Mouse (Mus musculus) inflammation-experienced regulatory T-cells, adult 6 months (primary cell): Measurements from ENCODE around the gene Klhdc8b. TPM values are rescaled to one million over a fixed set of nuclear protein-coding genes. Genes with fewer than 3 reads are reported as not detected.

Experiments
- ATAC-seq: one replicate; pipeline ENCODE4 v1.8.0; 2017
- polyA plus RNA-seq, 3 experiments: library from polyadenylated mRNA; unstranded; fragments of 100-300 nt; shearing (Covaris generic); gene quantifications; one replicate each; pipeline ENCODE4 v1.2.1; 2017

The Klhdc8b gene
- polyA plus RNA-seq, 3 experiments from 2014 or later = 0.94 to 1.9 (median 1.6) TPM

DNA sequence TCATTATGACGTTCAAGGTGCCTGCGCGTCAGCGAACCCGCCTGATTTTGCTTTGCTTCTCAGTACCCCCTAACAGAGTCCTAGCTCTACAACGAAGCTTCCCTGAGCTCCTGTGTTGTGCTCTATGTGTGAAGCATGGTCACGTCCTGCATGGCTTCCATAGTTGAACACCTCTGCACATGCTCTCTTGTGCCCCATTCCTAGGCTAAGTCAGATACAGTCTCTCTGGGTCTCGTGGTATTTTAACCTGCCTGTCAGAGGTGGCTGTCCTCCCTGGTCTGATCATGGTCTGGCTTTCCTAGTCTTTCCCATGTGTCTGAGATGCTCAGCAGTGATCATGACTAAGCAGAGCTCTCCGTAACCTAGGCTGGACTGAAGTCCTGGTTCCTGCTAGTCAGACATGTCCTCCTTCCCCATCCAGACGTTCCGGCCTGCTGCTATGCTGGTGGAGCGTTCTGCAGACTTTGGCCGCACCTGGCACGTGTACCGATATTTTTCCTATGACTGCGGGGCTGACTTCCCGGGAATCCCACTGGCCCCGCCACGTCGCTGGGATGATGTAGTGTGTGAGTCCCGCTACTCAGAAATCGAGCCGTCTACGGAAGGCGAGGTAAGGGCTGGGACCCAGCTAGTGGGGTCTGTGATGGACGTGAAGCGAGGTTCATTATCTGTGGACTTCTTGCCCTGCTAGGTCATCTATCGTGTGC, 19.6 kb upstream of the Klhdc8b start:
- ATAC-seq = no peak

GRCm38 (mm10) chr9:108479721-108480351, 18.5 kb upstream of the Klhdc8b start, which contains the start of gene Lamb2:
TSS of gene Lamb2 (plus strand) at chr9:108479736.
- no peak for ATAC-seq

- no peak for ATAC-seq
These were observed 17.9 kb upstream of the Klhdc8b start for GRCm38 (mm10) chr9:108479241-108479640.

DNA sequence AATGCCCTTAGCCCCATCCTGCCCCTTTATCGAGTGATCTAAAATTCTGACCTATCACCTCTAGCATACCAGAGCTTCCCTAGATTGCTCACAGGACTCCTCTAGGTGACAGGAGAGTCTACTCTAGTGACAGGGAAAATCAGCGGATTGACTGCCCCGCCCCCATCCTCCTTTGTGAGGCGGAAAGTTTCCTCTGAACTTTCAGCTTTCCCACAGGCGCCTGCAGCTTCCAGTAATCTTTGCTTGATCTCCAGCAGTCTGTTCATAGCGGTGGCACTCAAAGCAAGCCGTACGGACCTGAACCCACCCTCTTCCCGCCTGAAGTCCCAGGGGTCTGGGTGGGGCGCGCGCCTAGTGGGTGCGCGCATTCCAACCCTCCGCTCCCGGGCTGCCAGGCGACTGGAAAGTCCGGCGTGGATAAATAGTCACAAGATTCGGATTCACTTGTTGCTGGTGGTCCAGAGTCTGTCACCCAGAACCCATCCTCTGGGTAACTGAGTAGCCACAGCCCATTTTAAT, 17.3 kb upstream of the Klhdc8b start:
- no peak for ATAC-seq

DNA sequence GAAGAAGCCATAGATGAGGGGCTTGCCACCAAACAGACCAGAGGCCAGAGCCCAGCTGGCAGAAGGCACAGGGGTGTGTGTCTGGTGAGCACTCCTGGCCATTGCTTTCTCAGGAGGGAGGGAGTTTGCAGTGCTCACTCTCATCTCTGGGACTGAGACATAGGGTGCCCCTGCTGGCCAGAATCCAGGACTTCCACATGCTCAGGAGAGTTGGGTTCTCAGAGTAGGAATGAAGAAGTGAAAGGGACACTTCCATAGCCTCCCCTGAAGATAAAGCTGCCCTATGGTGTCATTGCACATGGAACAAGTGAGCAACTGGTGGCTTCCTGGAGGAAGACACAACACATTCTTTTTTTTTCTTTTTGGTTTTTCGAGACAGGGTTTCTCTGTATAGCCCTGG, 13.1 kb upstream of the Klhdc8b start:
- ATAC-seq = no peak

DNA sequence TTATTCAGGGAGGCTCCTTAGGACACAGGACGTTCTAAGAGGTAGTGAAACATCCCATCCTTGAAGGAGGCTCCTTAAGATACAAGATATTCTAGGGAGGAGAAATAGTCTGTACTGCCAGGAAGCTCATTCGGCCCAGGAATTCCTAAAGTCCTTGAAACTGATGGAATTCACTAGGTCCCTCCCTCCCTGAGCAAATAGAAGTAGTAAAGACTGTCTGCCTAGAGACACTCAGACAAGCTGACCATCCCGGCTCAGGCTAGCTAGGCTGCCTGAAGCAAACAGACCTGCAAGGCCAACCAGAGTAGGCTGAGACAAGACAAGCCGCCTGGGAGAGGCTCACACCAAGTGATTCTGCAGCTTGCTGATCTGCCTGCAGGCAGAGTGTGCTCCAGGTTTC, 8.5 kb upstream of the Klhdc8b start:
- ATAC-seq = no peak

DNA sequence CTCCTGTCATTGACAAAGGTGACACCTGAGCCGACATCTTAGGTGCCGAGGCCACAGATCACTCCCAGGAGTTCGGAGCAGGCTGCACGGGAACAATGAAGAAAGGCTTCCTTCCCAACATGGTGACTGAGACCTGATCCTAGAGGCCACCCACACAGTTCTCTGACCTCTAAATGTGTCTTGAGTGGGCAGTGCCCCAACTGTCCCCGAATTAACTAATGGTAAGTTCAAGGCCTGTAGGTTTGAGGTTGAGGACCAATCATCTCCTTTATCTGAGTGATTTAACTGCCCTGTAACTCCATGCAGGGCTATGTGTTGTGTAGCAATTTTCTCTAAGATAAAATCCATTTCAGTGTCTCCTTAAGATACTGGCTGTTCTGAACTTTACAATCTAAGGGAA, 8.0 kb upstream of the Klhdc8b start:
- no peak for ATAC-seq

DNA sequence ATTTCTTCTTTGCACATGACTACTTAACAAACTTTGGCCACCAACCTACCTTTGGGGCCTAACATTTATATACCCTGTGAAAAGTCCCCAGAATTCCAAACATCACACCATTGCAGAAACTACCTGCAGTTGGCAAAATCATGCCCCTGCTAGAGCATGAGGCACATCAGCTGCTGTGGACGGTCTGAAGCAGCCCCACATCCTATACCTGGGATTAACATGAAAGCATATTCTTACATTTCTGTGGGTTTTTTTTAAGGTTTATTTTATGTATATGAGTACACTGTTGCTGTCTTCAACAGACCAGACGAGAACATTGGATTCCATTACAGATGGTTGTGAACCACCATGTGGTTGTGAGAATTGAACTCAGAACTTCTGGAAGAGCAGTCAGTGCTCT, 4.8 kb upstream of the Klhdc8b start:
- ATAC-seq = no peak

GRCm38 (mm10) chr9:108463713-108464112, 2.3 kb upstream of the Klhdc8b start:
- no peak for ATAC-seq

- no peak for ATAC-seq
These were observed 811 bp upstream of the Klhdc8b start for GRCm38 (mm10) chr9:108462192-108462591.

DNA sequence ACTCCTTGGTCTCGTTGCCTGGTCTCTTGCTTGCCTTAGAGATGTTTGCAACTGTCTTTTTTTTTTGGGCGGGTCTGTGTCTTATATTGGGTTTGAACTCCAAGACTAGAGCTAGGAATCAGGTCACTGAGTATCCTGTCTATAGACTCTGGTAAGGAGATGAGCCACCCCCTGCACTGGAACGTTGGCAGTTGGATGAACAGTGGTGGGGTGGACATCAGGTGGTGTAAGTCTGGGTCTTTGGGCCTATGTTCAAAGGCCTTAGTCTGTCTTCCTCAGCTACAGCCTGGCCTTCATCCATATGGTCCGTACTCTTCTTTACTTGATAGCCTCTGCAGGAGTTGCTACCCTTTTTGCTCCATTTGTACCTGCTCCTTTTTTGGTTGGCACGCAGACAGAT, 294 bp upstream of the Klhdc8b start:
- no peak for ATAC-seq

- ATAC-seq = peak; percentile 89
These were observed 832 bp downstream of the Klhdc8b start, which contains the start of gene Ccdc71 for GRCm38 (mm10) chr9:108460319-108461178. TSS of gene Ccdc71 (plus strand) at chr9:108460527.

GRCm38 (mm10) chr9:108459939-108460318, 1.5 kb downstream of the Klhdc8b start:
- peak; percentile 54 for ATAC-seq

DNA sequence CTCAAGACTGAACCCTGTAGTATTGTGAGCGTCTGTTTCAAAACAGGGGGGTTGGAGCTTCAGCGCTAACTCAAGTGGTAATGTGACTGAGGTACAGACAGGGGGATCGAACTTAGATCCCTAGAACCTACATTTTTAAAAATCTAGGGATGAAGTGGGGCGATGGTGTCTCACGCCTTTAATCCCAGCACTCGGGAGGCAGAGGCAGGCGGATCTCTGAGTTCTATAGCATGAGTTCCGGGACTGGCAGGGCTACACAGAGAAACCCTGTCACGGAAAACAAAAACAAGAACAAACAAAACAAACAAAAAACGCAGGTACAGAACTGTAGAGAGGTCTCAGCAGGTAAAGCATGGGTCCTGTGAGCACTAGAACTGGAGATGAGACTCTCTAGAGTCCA, 4.4 kb downstream of the Klhdc8b start:
- ATAC-seq = no peak

DNA sequence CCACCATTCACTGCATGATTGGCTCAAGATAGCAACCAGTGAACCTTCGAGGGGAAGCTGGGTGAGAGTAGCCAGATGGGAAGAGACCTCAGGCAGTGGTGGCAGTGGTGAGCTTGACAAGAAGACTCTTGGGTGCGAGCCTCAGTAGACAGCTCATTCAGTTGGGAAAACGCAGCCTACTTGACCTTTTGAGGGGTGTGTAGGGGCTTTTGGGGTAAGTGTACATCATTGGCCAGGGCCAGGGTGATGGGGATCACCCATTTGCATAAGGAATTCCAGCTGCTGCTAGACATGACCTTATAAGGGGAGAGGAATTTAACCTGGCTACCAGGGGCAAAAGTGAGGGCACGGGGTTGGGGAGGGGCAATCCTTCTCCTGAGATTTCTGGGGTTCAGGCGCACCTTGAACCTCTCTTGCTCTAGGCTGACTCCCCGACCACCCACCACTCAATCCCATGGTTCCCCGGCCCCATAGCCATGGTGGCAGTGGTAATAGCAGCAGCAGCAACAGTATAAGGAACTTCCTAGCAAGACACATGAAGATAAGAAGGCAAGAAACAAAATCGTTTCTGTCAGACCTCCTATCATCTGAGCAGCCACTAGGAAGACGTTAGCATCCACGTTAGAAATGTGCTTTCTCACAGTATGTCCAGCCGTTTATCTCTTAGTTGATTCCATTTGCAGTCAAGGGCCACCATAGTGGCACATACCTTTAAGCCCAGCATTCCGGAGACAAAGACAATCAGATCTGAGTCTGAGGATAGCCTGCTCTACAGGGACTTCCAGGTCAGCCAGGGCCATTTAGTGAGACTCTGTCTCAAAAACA, 5.4 kb downstream of the Klhdc8b start:
- no peak for ATAC-seq

DNA sequence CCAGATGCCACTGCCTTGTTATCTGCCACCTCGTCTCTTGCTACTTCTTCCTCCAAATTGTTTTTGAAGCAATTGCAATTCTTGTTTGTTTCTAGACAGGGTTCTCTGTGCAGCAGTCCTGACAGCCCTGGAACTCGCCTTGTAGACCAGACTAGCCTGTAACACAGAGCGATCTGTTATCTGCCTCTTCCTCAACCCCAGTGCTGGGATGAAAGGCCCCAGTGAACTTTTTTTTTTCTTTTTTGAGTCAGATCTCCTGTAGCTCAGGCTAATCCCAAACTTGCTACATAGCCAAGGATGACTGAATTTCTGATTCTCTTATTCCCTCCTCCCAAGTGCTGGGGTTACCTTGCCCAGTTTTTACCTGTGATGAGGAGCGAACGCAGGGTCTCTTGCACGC, 7.0 kb downstream of the Klhdc8b start:
- no peak for ATAC-seq

- no peak for ATAC-seq
These were observed 7.9 kb downstream of the Klhdc8b start for GRCm38 (mm10) chr9:108453458-108453857.

DNA sequence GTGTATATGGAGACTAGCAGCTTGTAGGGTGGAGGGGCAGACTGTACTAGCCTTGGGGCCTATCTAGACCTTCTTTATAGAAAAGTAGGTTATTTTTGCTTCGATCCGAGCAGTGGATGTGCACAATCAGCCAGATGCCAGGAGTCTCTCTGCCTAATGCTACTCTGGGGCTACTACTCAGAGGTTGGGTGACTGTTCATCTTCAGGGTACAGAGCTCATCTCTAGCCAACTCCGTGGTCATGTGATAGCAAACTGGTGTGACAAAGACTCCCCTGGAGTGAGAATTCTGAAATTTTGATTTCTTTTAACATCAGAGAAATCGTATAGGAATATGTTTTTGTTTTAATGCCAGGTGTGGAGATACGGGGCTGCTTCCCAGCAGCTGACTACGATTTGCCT, 8.5 kb downstream of the Klhdc8b start:
- ATAC-seq = no peak

DNA sequence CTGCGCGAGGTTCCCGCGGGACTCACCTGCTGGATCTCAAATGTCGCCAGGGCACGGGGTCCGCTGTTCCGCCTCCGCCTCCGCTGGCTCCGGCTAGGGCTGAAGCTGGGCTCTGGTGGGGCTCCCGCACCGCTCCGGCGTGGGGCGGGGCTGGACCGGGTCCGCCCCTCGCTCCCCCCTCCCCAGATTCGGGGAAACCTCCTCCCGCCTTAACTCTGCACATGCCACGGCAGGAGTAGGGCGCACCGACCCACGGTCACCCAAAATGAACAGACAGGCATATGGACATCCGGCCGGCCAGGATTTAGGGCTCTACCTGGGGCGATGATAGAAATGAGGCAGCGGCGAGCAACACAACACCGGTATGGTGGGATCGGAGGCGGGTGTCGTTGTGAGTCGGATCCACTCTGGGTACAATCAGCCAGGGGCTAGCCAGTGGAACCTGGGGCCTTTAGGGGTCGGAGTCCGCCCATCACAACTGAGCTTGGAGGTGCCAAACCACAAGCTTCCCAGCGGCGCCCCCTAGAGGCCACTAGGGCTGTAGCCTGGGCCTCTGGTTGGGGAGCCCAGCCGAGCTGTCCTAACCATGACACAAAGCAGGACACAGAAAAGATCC, 9.0 kb downstream of the Klhdc8b start:
- ATAC-seq = peak; percentile 69

GRCm38 (mm10) chr9:108451519-108452160, 9.7 kb downstream of the Klhdc8b start:
- ATAC-seq = no peak

- ATAC-seq = no peak
These were observed 10.2 kb downstream of the Klhdc8b start for GRCm38 (mm10) chr9:108451170-108451493.
